Mouse (Mus musculus) thymus, adult 2 months (tissue): Measurements from ENCODE around the gene Nabp2.

Source experiments
- CTCF ChIP-seq: fragments of 200-500 bp; IDR thresholded peaks from 2 replicates; pipeline ENCODE4 v1.5.1; 2012; ENCODE audit warnings: mild to moderate bottlenecking, control low read depth, low read length, moderate library complexity, borderline replicate concordance; ENCODE audit not compliant: control insufficient read depth, poor library complexity, insufficient read depth; ENCODE audit errors: extremely low read depth
- POLR2A ChIP-seq: fragments of 200-500 bp; IDR thresholded peaks from 2 replicates; pipeline ENCODE4 v1.6.1; 2012; ENCODE audit warnings: mild to moderate bottlenecking, low read length, control low read depth, moderate library complexity; ENCODE audit not compliant: control insufficient read depth, poor library complexity, insufficient read depth; ENCODE audit errors: extremely low read depth

DNA sequence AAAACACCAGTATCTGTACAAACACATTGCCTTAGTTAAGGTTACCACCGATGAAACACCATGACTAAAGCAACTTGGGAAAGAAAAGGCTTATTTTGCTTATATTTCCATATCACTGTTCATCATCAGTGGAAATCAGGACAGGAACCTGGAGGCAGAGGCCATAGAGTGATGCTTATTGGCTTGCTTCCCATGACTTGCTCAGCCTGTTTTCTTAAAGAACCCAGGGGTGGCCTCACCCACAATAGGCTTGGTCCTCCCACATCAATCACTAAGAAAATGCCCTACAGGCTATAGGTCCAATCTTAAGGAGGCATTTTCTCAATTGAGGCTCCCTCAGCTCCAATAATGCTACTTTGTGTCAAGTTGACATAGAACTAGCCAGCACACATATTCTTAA, 31.4 kb upstream of the Nabp2 start:
- TF ChIP-seq POLR2A (no peak), CTCF (no peak)
